Mouse (Mus musculus): Measurements from ENCODE around the gene Tpd52l2.
A peak's percentile ranks its signal among the peaks of the same experiment; 100 is the strongest.

Tpd52l2 gene

DNA sequence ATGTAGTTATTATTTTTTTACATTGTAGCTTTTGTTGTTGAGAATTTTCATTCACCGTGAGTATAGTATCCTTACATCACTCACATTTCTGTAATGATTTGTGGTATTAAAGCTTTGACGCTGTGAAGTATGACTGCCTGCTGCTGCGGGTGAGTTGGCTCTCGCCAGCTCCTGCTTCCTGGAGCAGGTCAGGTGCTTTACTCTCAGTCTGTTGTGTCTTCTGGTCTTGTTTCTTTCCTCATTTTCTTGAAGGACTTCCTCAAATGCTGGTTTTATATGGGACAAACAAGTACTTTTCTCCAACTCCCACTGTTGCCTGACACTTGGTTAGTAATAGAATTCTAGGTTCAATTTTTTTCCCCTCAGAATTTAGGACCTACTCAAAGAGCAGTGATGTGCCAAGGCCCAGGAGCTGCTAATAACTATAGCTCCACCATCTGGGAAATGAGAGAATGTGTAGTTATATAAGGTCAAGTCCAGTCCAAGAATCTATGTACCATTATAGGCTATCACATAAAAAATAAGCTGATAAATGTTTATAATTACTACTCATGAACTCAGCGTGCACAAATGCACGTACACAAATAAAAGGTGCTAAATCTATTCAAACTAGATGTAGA, 44.9 kb downstream of the Tpd52l2 start:
- peak; percentile 28 for DNase-seq

DNA sequence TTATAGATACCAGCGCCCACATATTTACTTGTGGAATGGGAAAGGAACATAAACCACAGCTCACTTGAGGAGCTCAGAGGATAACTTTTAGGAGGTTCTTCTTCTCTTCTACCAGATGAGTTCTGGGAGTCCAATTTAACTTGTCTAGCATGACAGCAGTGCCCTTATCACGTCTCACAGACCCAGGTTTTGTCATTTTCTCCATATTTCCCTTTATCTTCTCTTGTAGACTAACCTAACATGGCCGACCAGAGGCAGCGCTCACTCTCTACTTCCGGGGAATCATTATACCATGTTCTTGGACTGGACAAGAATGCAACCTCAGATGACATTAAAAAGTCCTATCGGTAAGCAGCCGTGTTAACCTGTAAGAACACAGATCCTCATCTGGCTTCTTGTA, 49.2 kb downstream of the Tpd52l2 start:
- no peak for DNase-seq

DNA sequence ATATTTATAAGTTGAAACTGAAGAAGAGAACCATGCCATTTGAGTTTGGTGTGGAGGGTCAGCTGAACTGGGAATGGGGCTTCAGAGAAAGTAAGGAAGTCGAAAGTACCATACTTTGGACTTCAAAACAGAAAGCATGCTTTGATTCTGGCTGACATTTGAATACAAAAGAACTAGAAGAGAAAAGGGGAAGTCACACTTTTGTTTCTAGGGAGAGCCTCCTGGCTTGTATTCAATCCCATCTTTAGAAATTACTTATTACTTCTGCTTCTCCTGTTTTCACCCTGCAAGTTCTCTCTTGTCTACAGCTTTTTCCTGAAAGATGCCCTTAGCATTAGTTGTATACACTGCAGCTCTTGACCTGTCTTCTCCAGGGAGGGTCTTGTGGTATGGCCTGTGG, 51.3 kb downstream of the Tpd52l2 start:
- DNase-seq, result no peak

DNA sequence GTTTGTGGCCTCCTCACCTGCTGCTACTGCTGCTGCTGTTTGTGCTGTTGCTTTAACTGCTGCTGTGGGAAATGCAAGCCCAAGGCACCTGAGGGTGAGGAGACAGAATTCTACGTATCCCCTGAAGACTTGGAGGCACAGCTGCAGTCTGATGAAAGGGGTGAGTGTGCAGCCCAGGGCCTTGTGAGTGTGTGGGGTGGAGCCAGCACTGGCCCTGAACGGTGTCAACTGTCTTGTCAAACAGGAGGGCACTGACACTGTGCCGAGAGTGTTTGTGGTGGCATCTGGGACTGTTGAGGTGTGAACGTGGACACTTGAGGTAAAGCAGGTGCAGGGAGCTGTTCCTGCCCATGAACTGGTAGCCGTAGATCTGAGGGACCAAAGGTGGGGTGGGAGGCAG, 51.7 kb downstream of the Tpd52l2 start:
- DNase-seq, result no peak

DNA sequence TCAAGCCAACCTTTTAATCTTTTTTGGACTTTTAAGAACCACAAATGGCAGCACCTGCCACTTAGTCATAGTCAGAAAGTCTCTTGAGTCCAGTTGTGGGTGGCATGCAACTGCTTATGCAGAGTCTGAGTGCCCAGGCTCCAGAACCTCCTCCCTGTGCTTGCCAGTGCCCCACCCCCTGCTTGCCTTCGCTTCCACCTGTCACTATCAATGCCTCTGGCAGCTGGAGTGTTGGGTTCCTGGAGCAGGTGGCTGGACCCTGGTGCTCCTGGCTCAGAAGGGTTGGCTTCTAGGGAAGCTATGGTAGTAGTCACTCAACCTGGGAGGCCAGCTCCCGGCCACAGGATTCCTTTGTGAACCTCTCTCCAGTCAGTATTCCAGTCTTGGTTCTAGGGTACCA, 53.3 kb downstream of the Tpd52l2 start:
- DNase-seq, result no peak

DNA sequence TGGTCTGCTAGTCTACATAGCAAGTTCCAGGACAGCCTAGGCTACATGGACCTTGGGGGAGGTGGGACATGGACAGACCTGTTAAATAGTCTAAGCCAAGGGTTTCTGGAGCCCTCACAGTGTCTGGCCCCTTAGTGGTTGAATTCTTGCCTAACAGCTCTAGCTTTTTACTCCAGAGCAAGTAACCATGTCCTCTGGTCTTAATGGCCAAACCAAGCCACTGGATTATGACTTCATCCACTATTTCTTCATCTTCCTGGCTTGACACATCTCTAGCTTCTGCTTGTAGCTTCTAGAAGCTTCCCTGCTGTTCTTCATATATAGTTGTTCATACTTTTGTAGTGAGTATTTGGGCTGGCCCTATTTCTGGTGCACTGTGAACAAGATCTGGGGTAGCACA, 56.8 kb downstream of the Tpd52l2 start:
- no peak for DNase-seq

DNA sequence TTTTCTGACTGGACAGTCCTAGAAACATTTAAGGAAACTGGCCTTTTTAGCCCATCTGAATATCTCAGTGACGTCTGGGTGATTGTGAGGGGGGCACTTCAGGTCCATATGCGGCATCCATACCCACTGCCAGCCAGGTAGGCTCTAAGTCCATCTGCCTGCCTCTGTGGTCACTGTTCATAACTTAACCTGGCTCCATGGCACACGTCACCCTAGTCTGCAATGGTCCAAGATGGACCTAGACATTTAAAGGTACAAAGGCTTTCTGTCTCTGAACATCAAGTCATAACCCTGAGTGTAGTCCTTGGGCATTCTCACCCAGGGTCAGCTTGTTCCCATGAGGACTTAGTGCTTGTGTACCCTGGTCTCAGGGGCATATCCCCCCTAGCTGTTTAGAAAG, 70.4 kb downstream of the Tpd52l2 start:
- no peak for DNase-seq
